Mouse (Mus musculus) left cerebral cortex, postnatal 14 days (tissue): ENCODE data around the gene Evi5. TPM values are rescaled to one million over a fixed set of nuclear protein-coding genes. Genes with fewer than 3 reads are reported as not detected.
A peak's percentile ranks its signal among the peaks of the same experiment; 100 is the strongest.

ENCODE experiments used
- DNase-seq, 2 experiments: peaks; one replicate each; pipeline ENCODE4 v3.0.0; 2021 to 2022; ENCODE audit warnings: low spot score in 2 of 2, mixed read lengths in 1 of 2
- intact Hi-C: fragments of 180-260 bp; cut with DNase I; formaldehyde crosslinking; loops from one replicate; pipeline ENCODE4 v1.15.1; 2025
- total RNA-seq, 2 experiments: library from RNA; stranded (reverse); gene quantifications; 2 replicates each; pipeline ENCODE4 v1.2.3; 2021

Gene Evi5
- total RNA-seq, 2 experiments from 2014 or later: 65.6 to 73.0 TPM

DNA sequence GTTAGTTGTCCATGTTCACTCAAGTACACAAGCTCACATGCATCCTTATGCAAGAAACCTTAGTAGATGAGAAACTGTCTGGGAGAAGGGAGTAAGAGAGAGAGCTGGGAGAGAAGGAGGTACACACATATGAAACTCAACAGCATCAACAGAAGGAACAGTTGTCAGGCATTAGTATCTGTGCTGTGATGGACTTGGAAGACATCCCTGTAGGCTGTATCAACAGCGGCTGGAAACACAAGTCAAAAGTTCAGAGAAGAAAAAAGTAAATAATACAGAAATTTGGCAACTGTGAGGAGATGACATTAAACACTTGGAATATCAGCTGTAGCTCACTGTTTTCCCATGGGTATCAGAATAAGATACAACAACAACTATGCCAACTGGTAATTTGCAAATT lies 40.6 kb downstream of the Evi5 start:
- intact Hi-C loops: no loop called here
- DNase-seq: no peak

DNA sequence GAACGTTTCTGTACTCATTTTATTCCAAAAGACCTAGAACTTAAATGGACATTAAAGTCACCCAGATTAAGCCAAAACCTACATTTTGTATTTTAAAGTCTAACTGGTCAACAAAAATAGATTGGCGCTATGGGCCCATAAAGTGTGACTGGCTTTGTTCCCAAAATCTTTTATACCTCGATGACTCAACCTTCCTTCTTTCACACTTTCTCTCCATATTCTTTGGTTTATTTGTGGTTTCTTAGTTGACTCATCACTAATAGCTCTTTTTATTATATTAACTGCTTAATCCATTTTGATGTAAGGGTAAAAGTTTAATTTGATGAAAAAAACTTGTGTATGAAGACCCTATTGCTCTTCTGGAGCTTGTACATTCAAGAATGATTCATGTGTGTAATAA lies 43.6 kb downstream of the Evi5 start:
- intact Hi-C loops: no loop called here

DNA sequence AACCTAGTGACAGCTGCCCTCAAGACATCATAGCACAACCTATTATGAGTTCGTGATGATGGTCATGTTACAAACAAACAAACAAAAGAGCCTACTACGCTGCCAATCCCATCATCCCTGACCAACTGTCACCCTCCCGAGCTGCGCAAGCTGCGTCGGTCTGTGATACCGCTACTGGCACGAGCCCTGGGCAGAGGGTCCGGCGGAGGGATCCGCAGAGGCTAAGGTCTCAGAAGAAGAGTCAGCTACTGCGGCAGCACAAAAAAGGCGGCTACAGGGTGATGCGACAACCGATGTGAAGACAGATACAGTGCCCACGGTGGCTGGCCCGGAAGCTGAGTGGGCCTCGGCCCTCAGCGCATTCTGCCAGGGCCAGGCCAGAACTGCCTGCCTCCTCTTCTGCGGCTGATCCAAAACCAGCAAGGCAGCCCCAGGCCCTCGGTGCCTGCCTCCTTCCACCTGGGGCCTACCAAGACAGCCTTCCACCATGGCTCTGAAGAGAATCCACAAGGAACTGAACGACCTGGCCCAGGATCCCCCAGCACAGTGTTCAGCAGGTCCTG lies 44.8 kb downstream of the Evi5 start, which contains the start of gene Ube2d2b:
Gene Ube2d2b, plus strand, starts transcription at position 102 of the 563 bp plus-strand sequence.
- intact Hi-C loops: no loop called here
- no peak for DNase-seq

More for the DNA sequence above, 43.6 kb downstream of the Evi5 start:
- DNase-seq: no peak

GRCm38 (mm10) chr5:107822521-107822920 lies 52.4 kb downstream of the Evi5 start:
- DNase-seq: no peak
- intact Hi-C loops: no loop called here

DNA sequence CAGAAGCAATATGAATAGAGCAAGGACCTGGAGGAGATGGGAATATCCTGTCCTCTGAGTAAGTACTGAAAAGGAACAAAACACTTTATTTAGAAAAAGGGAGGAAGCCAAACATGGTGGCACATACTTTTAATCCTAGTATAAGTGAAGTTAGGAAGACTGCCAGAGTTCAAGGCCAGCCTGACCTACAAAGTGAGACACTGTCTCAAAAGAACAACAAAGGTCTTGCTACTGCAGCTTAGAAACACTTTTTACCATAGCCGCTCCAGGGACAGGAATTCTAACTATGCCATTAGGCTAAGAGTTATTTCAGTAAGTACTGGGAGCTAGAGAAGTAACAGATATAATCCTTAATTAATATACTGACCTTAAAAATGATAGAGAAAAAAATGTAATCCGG lies 60.3 kb downstream of the Evi5 start:
- intact Hi-C loops: no loop called here
- no peak for DNase-seq

GRCm38 (mm10) chr5:107807496-107807895 lies 67.4 kb downstream of the Evi5 start:
- intact Hi-C loops: no loop called here
- no peak for DNase-seq

DNA sequence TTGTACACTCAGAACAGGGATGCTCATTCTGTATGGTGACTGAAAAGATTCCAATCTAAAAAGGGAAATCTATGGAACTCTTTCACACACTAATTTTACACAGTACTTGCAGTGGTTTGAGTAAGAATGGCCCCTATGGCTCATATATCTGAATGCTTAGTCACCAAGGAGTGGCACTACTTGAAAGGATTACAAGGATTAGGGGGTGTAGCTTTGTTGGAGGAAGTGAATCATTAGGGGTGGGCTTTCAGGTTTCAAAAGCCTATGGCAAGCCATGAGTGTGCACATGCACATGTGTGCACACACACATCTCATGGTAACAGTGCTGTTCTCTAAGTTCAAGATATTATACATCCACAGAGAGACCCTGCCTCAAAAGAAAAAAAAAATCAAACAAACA lies 72.3 kb downstream of the Evi5 start:
- intact Hi-C loops: no loop called here
- DNase-seq: peak in 1 of 2 experiments; percentile 8

- no peak for DNase-seq
- intact Hi-C loops: no loop called here
Observed at GRCm38 (mm10) chr5:107801234-107801633, 73.7 kb downstream of the Evi5 start.

DNA sequence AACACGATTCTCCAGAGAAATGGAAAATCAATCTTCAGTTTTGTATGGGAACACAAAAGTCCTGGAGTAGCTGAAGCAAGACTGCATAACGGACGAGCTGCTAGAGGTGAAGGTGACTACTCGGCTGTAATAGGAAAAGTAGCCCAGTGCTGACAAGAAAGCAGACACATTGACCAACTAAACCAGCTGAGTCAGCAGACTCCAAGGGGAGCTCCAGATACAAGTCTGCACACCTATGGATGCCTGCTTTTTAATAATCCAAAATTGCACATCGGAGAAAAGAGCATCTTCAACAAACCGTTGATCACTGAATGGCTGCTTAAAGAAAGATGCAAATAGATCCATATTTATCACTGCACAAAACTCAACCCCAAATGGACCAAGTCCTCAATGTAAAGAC lies 76.6 kb downstream of the Evi5 start:
- no peak for DNase-seq
- intact Hi-C loops: no loop called here

DNA sequence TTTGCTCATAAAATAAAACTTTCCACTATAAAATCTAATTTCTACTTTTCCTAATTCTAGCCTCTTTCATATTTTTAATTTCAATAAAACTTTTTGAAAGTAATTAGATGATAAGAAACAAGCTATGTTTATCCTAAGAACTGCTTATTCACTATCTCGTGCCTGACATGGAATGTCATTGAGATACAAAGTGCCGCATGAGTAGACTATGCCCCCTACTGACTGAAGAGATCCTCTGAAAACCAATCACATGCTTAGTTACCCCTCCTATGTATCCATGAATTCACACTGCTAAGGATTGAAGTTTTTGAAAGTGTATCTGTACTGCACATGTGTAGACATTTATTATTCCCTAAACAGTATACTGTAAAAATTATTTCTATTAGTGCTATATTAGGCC lies 81.0 kb downstream of the Evi5 start:
- intact Hi-C loops: no loop called here
- DNase-seq: no peak

- intact Hi-C loops: no loop called here
- DNase-seq: no peak
Observed at GRCm38 (mm10) chr5:107793258-107793657, 81.6 kb downstream of the Evi5 start.

GRCm38 (mm10) chr5:107792516-107792915 lies 82.4 kb downstream of the Evi5 start:
- intact Hi-C loops: no loop called here
- DNase-seq: no peak

- intact Hi-C loops: no loop called here
Observed at GRCm38 (mm10) chr5:107791966-107792365, 82.9 kb downstream of the Evi5 start.

GRCm38 (mm10) chr5:107789492-107789891 lies 85.4 kb downstream of the Evi5 start:
- DNase-seq: peak in 1 of 2 experiments; percentile 15
- intact Hi-C loops: no loop called here

More at GRCm38 (mm10) chr5:107791966-107792365, 82.9 kb downstream of the Evi5 start:
- DNase-seq: no peak

GRCm38 (mm10) chr5:107787682-107788443 lies 87.0 kb downstream of the Evi5 start:
- intact Hi-C loops: no loop called here

DNA sequence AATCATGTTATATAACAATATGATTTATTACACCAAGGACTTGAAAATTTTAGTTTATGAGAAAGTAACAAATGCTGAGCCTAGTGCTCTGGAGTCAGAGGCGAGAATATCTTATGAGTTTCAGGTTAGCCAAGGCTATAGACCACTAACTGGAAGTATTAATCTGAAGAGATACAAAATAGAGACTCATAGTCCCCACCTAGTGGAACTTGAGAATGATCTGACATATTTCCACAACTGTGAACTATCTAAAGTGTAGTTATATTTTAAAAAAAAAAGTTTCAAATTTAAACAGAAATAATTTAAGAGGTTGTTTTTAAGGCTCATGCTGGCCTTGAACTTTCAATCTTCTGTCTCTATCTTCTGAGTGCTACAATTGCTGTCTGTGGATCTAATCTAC lies 92.5 kb downstream of the Evi5 start:
- no peak for DNase-seq
- intact Hi-C loops: no loop called here

More at GRCm38 (mm10) chr5:107787682-107788443, 87.0 kb downstream of the Evi5 start:
- DNase-seq: no peak

DNA sequence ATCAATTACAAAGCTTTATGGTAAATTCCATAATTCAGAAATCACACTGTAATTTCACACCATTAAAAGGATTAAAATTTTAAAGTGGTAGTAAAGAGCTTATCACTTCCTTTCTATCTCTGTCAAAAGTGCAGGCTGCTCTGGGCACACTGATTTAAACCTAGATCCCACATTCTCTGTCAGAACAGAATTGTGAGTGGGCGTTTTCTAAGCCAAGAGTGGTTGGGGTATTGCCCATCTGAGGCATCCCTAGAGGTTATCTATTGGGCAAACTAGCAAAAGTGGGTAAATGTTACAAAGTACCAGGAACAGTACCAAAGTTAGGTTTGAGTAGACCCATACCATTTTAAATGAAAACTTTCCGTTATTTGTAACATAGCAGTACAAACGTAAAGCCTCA lies 96.1 kb downstream of the Evi5 start:
- no peak for DNase-seq
- intact Hi-C loops: loop anchor here (10.0 kb wide), 1 partner anchor 154 kb away; no protein-coding TSS in a partner anchor

- no peak for DNase-seq
- intact Hi-C loops: loop anchor here (10.0 kb wide), 1 partner anchor 153 kb away; no protein-coding TSS in a partner anchor
Observed at GRCm38 (mm10) chr5:107777545-107777830, 97.4 kb downstream of the Evi5 start.

GRCm38 (mm10) chr5:107776777-107777544 lies 97.9 kb downstream of the Evi5 start:
- intact Hi-C loops: loop anchor here (10.0 kb wide), 1 partner anchor 152 kb away; no protein-coding TSS in a partner anchor
- DNase-seq: no peak

GRCm38 (mm10) chr5:107775875-107776274 lies 99.0 kb downstream of the Evi5 start:
- intact Hi-C loops: loop anchor here (10.0 kb wide), 1 partner anchor 151 kb away; no protein-coding TSS in a partner anchor

More at GRCm38 (mm10) chr5:107775875-107776274, 99.0 kb downstream of the Evi5 start:
- no peak for DNase-seq
